Comparison of ENCODE assay signal across 28 mouse cellular contexts in the genomic region with DNA sequence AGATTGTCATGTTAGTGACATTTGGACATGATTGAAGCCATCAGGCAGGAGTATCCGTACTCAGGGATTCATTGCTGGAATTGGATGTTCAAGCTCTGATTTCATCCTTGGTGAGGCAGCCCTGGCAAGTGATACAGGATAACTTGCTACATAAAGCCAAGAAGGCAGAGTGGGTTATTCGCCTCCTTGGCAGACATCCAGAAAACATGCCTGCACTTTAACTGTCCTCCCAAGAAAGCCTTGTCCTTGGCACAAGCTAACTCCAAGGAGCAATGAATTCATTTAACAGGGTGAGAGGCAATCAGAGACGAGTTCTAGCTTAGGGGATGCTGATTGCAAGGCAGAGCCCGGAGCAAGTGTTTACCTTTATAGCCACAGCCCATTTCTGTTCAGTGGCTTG. TPM values are rescaled to one million over a fixed set of nuclear protein-coding genes. Genes with fewer than 3 reads are reported as not detected.
DNase-seq lines count a peak whose midpoint lies in the region; ATAC-seq and TF ChIP-seq lines count a peak whose summit lies in the region.
"Had no signal": no experiment of that assay in that cellular context is flagged by ENCODE, and none has a peak within 500 bp of the region (broad histone marks: within the 10 kb centered on the region; RNA-seq: fewer than 3 reads in every experiment).

No protein-coding gene starts in this region.

- no peaks in the 10 kb centered on the region for H3K36me3 ChIP-seq in liver, embryonic 11.5 days (ENCODE audit: control insufficient read depth, insufficient read depth, low read length)
- no peaks in the 10 kb centered on the region for H3K36me3 ChIP-seq in liver, postnatal 0 days (replicated peaks; ENCODE audit: insufficient read depth, low read length)
- H3K36me3 ChIP-seq in E14TG2a.4 (ENCODE audit: insufficient read depth, low read length): no peaks in the 10 kb centered on the region
- H3K36me3 ChIP-seq in MEL (ENCODE audit: control insufficient read depth in 1 of 2, insufficient read depth in 2 of 2, low read length in 2 of 2): peaks cover 0 to 3% of the 10 kb centered on the region in 2 experiments; a peak in 1 of 4 replicates
- H3K36me3 ChIP-seq: embryonic facial prominence, embryonic 13.5 days; hindbrain, embryonic 13.5 days; neural tube, embryonic 12.5 days had no signal

- ATAC-seq in liver, embryonic 11.5 days (replicated peaks; ENCODE audit: low FRiP score): no peak
- ATAC-seq in liver, postnatal 0 days: no peak
- ATAC-seq: inflammation-experienced regulatory T-cells, adult 6 months; lung, postnatal 0 days; midbrain, embryonic 16.5 days; Patski had no signal

- no peaks in the 10 kb centered on the region for H3K79me2 ChIP-seq in MEL (ENCODE audit: control insufficient read depth, insufficient read depth, low read length, poor library complexity)

- H3K9me3 ChIP-seq in liver, embryonic 11.5 days (ENCODE audit: control insufficient read depth, low read length): no peaks in the 10 kb centered on the region
- H3K9me3 ChIP-seq in liver, postnatal 0 days (ENCODE audit: low read length): no peaks in the 10 kb centered on the region
- H3K9me3 ChIP-seq in E14TG2a.4 (ENCODE audit: low read length) (no peaks in the 10 kb centered on the region), MEL (replicated peaks; ENCODE audit: insufficient read depth, low read length) (no peaks in the 10 kb centered on the region)
- H3K9me3 ChIP-seq: embryonic facial prominence, embryonic 13.5 days; hindbrain, embryonic 13.5 days; neural tube, embryonic 12.5 days had no signal

- H3K4me1 ChIP-seq in liver, embryonic 11.5 days (replicated peaks; ENCODE audit: control insufficient read depth, insufficient read depth, low read length): peaks cover 10% of the 10 kb centered on the region; the same call in 1 of the 2 replicates
- H3K4me1 ChIP-seq in liver, postnatal 0 days (ENCODE audit: insufficient read depth): peaks cover 8% of the 10 kb centered on the region
- H3K4me1 ChIP-seq in E14TG2a.4 (replicated peaks; ENCODE audit: low read depth, low read length): no peaks in the 10 kb centered on the region
- peaks cover 2 to 3% of the 10 kb centered on the region in 2 experiments; a peak in 2 of 4 replicates for H3K4me1 ChIP-seq in MEL (ENCODE audit: control insufficient read depth in 1 of 2, insufficient read depth in 2 of 2, low read length in 2 of 2)
- H3K4me1 ChIP-seq: neural tube, embryonic 12.5 days had no signal

- TF ChIP-seq POLR2A in MEL (IDR thresholded peaks at IDR 0.05; ENCODE audit: control insufficient read depth in 1 of 2, insufficient read depth in 1 of 2, low read depth in 1 of 2, low read length in 2 of 2, poor library complexity in 1 of 2): no peak

- no peak overlapping the region for H3K9ac ChIP-seq in liver, embryonic 11.5 days (ENCODE audit: low read depth, low read length)
- H3K9ac ChIP-seq in liver, postnatal 0 days (replicated peaks): no peak overlapping the region
- H3K9ac ChIP-seq in MEL (ENCODE audit: control insufficient read depth, low read depth, low read length, poor library complexity, severe bottlenecking): no peak overlapping the region
- H3K9ac ChIP-seq: embryonic facial prominence, embryonic 13.5 days; hindbrain, embryonic 13.5 days; neural tube, embryonic 12.5 days had no signal

- H3K4me2 ChIP-seq in liver, embryonic 11.5 days: no peak overlapping the region
- no peak overlapping the region for H3K4me2 ChIP-seq in liver, postnatal 0 days (ENCODE audit: low read depth, low read length)
- H3K4me2 ChIP-seq: embryonic facial prominence, embryonic 13.5 days; heart, embryonic 11.5 days; hindbrain, embryonic 13.5 days; neural tube, embryonic 12.5 days had no signal

- 82% methylated on average over 4 of the region's 4 CpGs for WGBS in liver, embryonic 11.5 days
- WGBS in liver, postnatal 0 days (ENCODE audit: insufficient replicate concordance): 70% methylated on average over 4 of the region's 4 CpGs

- TF ChIP-seq RAD21 in MEL (IDR thresholded peaks at IDR 0.05; ENCODE audit: low read depth, low read length): no peak

- DNase-seq in gastrocnemius, adult 18-20 months (ENCODE audit: low spot score): peak; percentile 26
- DNase-seq in gastrocnemius, postnatal 25 days: no peak
- DNase-seq in liver, embryonic 11.5 days (ENCODE audit: low spot score): peak; percentile 8
- no peak for DNase-seq in liver, postnatal 0 days
- peak; percentile 17 for DNase-seq in MEL (ENCODE audit: low read depth, low spot score)
- DNase-seq in kidney, postnatal 25 days: no peak
- DNase-seq: adrenal gland, postnatal 14 days; B cell, adult 2 months; cerebellum, adult 2 months; embryo, embryonic 11 days; gastrocnemius, postnatal 14 days; heart, adult 18-20 months; heart, postnatal 4 days; kidney, adult 11 months; kidney, postnatal 4 days; thymus, postnatal 4 days had no signal

- H3K27ac ChIP-seq in liver, embryonic 11.5 days (ENCODE audit: low read depth, low read length): no peak overlapping the region
- H3K27ac ChIP-seq in liver, postnatal 0 days (ENCODE audit: low read depth): no peak overlapping the region
- H3K27ac ChIP-seq in MEL (ENCODE audit: control insufficient read depth, low read depth, low read length): no peak overlapping the region
- H3K27ac ChIP-seq: embryonic facial prominence, embryonic 13.5 days; hindbrain, embryonic 13.5 days; macrophage; neural tube, embryonic 12.5 days had no signal

- H3K4me3 ChIP-seq in liver, embryonic 11.5 days (ENCODE audit: low read depth, low read length): no peak overlapping the region
- H3K4me3 ChIP-seq in liver, postnatal 0 days (ENCODE audit: low read depth, low read length): no peak overlapping the region
- no peak overlapping the region for H3K4me3 ChIP-seq in E14TG2a.4 (replicated peaks; ENCODE audit: low read length)
- no peak overlapping the region for H3K4me3 ChIP-seq in MEL (ENCODE audit: control insufficient read depth in 1 of 2, insufficient read depth in 1 of 2, low read depth in 2 of 2, low read length in 2 of 2)
- H3K4me3 ChIP-seq: embryonic facial prominence, embryonic 13.5 days; erythroblast, embryonic 14.5 days; hindbrain, embryonic 13.5 days; myocyte; neural tube, embryonic 12.5 days had no signal

- no peak for TF ChIP-seq CTCF in liver, postnatal 0 days (IDR thresholded peaks at IDR 0.05; ENCODE audit: low read depth)
- TF ChIP-seq CTCF in E14TG2a.4 (conservative IDR thresholded peaks at IDR 0.05; ENCODE audit: low read length) (0 out of 2 replicates have a peak, but pooled peaks have one; percentile 2), MEL (IDR thresholded peaks at IDR 0.05 in 2 of 3, conservative IDR thresholded peaks at IDR 0.05 in 1 of 3; ENCODE audit: control insufficient read depth in 1 of 3, insufficient read depth in 1 of 3, low read depth in 2 of 3, low read length in 3 of 3, poor library complexity in 1 of 3, severe bottlenecking in 1 of 3) (no peak)

- no peak for TF ChIP-seq EP300 in liver, postnatal 0 days (IDR thresholded peaks at IDR 0.05; ENCODE audit: low read depth)
- TF ChIP-seq EP300 in MEL (IDR thresholded peaks at IDR 0.05; ENCODE audit: low read depth in 1 of 2, low read length in 2 of 2): no peak

- H3K27me3 ChIP-seq in liver, embryonic 11.5 days (replicated peaks; ENCODE audit: control insufficient read depth, insufficient read depth, low read length): no peaks in the 10 kb centered on the region
- no peaks in the 10 kb centered on the region for H3K27me3 ChIP-seq in liver, postnatal 0 days (ENCODE audit: insufficient read depth, low read length)
- H3K27me3 ChIP-seq in E14TG2a.4 (ENCODE audit: insufficient read depth, low read length): no peaks in the 10 kb centered on the region
- no peaks in the 10 kb centered on the region for H3K27me3 ChIP-seq in MEL (ENCODE audit: control insufficient read depth in 1 of 2, insufficient read depth in 2 of 2, low read length in 2 of 2)
- H3K27me3 ChIP-seq: embryonic facial prominence, embryonic 13.5 days; hindbrain, embryonic 13.5 days; neural tube, embryonic 12.5 days had no signal

TF ChIP-seq in MEL, 35 proteins besides CTCF, POLR2A, EP300 and RAD21:
- TF ChIP-seq ZC3H11A (IDR thresholded peaks at IDR 0.05; ENCODE audit: low read depth, low read length): no peak
- TF ChIP-seq JUND (IDR thresholded peaks at IDR 0.05; ENCODE audit: low read depth, low read length): no peak
- no peak for TF ChIP-seq BHLHE40 (IDR thresholded peaks at IDR 0.05; ENCODE audit: borderline replicate concordance, low read depth, low read length)
- no peak for TF ChIP-seq ZNF384 (IDR thresholded peaks at IDR 0.05; ENCODE audit: low read depth, low read length)
- no peak for TF ChIP-seq TAL1 (IDR thresholded peaks at IDR 0.05; ENCODE audit: low read length)
- TF ChIP-seq MAZ (IDR thresholded peaks at IDR 0.05; ENCODE audit: low read depth, low read length): no peak
- TF ChIP-seq TCF12 (IDR thresholded peaks at IDR 0.05; ENCODE audit: low read depth, low read length): no peak
- no peak for TF ChIP-seq CHD2 (IDR thresholded peaks at IDR 0.05; ENCODE audit: low read length)
- TF ChIP-seq ZMIZ1 (IDR thresholded peaks at IDR 0.05; ENCODE audit: low read depth, low read length): no peak
- no peak for TF ChIP-seq CHD1 (IDR thresholded peaks at IDR 0.05; ENCODE audit: low read depth, low read length)
- TF ChIP-seq HCFC1 (IDR thresholded peaks at IDR 0.05; ENCODE audit: low read depth, low read length): no peak
- no peak for TF ChIP-seq NELFE (IDR thresholded peaks at IDR 0.05; ENCODE audit: low read depth, low read length)
- TF ChIP-seq MXI1 (IDR thresholded peaks at IDR 0.05; ENCODE audit: low read depth, low read length): no peak
- no peak for TF ChIP-seq USF1 (IDR thresholded peaks at IDR 0.05; ENCODE audit: low read depth, low read length)
- TF ChIP-seq MYC (IDR thresholded peaks at IDR 0.05; ENCODE audit: low read depth, low read length): no peak
- TF ChIP-seq MYB (IDR thresholded peaks at IDR 0.05; ENCODE audit: low read depth, low read length): no peak
- TF ChIP-seq GABPA (IDR thresholded peaks at IDR 0.05; ENCODE audit: low read depth, low read length): no peak
- no peak for TF ChIP-seq KAT2A (conservative IDR thresholded peaks at IDR 0.05; ENCODE audit: low read depth, low read length)
- TF ChIP-seq GATA1 (IDR thresholded peaks at IDR 0.05; ENCODE audit: low read depth, low read length): no peak

RNA-seq across cellular contexts. Expression of gene Pik3cg, which starts 25.4 kb away (rescaled TPM):
- under 1 TPM; 0.37 to 0.57 TPM for total RNA-seq in gastrocnemius, adult 18-20 months (2021)
- total RNA-seq in gastrocnemius, postnatal 25 days (2021): 1 to 10 TPM in 1 of 2 experiments, under 1 TPM in 1; 0.69 to 1.2 TPM
- polyA plus RNA-seq in liver, embryonic 11.5 days (2014; fragmentation: Nextera tagmentation; extraction: Ambion mirVana): 6.8 and 7.2 TPM in 2 replicates
- polyA plus RNA-seq in liver, postnatal 0 days (2015; fragmentation: Nextera tagmentation; extraction: Ambion mirVana): 2.8 and 3.3 TPM in 2 replicates
- total RNA-seq in MEL (2012; rRNA removed): 4.9 and 6.4 TPM in 2 replicates
- polyA plus RNA-seq in MEL (2012; ENCODE audit: insufficient read depth in 1 of 2, insufficient read length in 2 of 2, low read depth in 1 of 2, low replicate concordance in 2 of 2, missing spikeins in 1 of 2): 1 to 10 TPM in 1 of 2 experiments, not detected in 1; 8.5 TPM
- polyA plus RNA-seq: myocyte, Patski had no signal

Comparison
In these comparisons a context has a peak if more than half of its experiments do, and no peak if none do; other contexts are left out.
1. DNase-seq: peak in gastrocnemius, adult 18-20 months (single experiment), liver, embryonic 11.5 days (single experiment) and MEL (single experiment); none in gastrocnemius, postnatal 25 days (single experiment), liver, postnatal 0 days (single experiment) and kidney, postnatal 25 days (0 of 2).